Mouse (Mus musculus): ENCODE data around the gene Gm3633.
"Not testable (repeated sequence)": the region's sequence is repeated elsewhere in the genome, so short reads cannot be mapped to it uniquely, and the experiment has no call there.

Gm3633 gene

DNA sequence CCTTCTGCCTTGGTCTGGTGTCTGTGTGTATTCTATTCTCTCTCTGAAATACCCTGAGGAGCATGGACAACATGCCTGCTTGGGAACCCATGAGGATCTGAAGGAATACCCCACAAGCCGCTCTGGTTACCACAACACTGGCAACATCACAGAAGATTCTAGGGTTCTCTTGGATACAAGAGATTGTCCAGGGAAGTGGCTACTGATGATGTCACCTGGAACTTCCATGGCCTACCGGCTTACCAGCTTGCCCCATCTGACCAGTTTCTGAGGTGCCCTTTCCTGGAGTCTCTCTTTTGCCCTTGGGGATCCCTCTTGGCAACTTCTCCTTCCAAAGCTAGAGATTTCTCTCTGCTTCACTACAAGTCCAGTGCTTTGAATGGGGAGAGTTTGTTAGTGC is at the start of gene Gm3633:
Gm3633 (minus strand) TSS at position 101 of the 400 bp plus-strand sequence.
- DNase-seq: not testable (repeated sequence)

DNA sequence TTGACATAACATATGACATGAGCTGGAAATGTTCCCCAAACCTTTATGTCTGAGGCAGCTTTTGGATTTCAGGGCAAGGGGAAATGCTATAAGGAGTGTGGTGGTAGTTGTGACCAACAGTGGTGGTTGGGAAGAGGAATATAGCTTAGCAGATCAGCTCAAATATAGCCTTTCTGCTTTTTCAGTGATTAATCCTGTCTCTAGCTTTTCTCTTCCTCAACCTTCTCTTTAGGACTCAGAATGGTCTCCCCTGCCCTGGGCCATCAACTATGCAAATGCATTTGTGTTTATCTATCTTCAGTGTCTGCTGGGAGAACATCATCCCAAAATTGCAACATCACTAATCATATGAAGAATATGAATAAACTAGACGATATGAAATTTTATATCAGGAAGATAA is 13.9 kb upstream of the Gm3633 start, which contains the start of gene Gm10378:
Gm10378 (plus strand) TSS at position 301 of the 400 bp plus-strand sequence.
- DNase-seq: not testable (repeated sequence)

DNA sequence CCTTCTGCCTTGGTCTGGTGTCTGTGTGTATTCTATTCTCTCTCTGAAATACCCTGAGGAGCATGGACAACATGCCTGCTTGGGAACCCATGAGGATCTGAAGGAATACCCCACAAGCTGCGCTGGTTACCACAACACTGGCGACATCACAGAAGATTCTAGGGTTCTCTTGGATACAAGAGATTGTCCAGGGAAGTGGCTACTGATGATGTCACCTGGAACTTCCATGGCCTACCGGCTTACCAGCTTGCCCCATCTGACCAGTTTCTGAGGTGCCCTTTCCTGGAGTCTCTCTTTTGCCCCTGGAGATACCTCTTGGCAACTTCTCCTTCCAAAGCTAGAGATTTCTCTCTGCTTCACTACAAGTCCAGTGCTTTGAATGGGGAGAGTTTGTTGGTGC is 41.9 kb downstream of the Gm3633 start, which contains the start of gene Gm17124:
Gm17124 (minus strand) TSS at position 101 of the 400 bp plus-strand sequence.
- not testable (repeated sequence) for DNase-seq

Data from thymus, postnatal 4 days (tissue).